Mouse (Mus musculus) ES-E14 (cell line): Measurements from ENCODE around the gene Tmem106c. TPM values are rescaled to one million over a fixed set of nuclear protein-coding genes. Genes with fewer than 3 reads are reported as not detected.

Source experiments
- DNase-seq: peaks from one replicate; pipeline ENCODE4 v3.0.0-alpha.2; 2013; ENCODE audit warnings: low read depth, low spot score
- H3K27ac ChIP-seq: 2 replicates; pipeline ENCODE4 v1.5.1; 2012; ENCODE audit warnings: low read depth, mild to moderate bottlenecking, low read length, moderate library complexity, mixed read lengths; ENCODE audit not compliant: poor library complexity, insufficient read depth, severe bottlenecking
- H3K36me3 ChIP-seq: 2 replicates; pipeline ENCODE4 v1.6.1; 2012; ENCODE audit warnings: mild to moderate bottlenecking, low read length, moderate library complexity, mixed read lengths; ENCODE audit not compliant: control insufficient read depth, poor library complexity, insufficient read depth, severe bottlenecking
- H3K4me1 ChIP-seq, 2 experiments: fragments of 150-350 bp in 1 of 2; sonication (generic) in 1 of 2; 2 replicates each; pipeline ENCODE4 v1.6.1; 2012; ENCODE audit warnings: low read length in 2 of 2, mild to moderate bottlenecking in 1 of 2, mixed read lengths in 1 of 2; ENCODE audit not compliant: control insufficient read depth in 2 of 2, insufficient read depth in 2 of 2, poor library complexity in 1 of 2
- H3K4me3 ChIP-seq, 2 experiments: fragments of 150-350 bp in 1 of 2; sonication (generic) in 1 of 2; 2 replicates each; pipeline ENCODE4 v1.5.1; 2012; ENCODE audit warnings: low read length in 2 of 2, low read depth in 1 of 2, mild to moderate bottlenecking in 1 of 2, mixed read lengths in 1 of 2; ENCODE audit not compliant: insufficient read depth in 1 of 2, poor library complexity in 1 of 2, severe bottlenecking in 1 of 2
- H3K9ac ChIP-seq: 2 replicates; pipeline ENCODE4 v1.6.1; 2012; ENCODE audit warnings: low read depth, mild to moderate bottlenecking, low read length, mixed read lengths; ENCODE audit not compliant: poor library complexity, insufficient read depth, severe bottlenecking
- H3K9me3 ChIP-seq: fragments of 150-350 bp; sonication (generic); 2 replicates; pipeline ENCODE4 v1.6.1; 2012; ENCODE audit warnings: low read depth, mild to moderate bottlenecking, low read length; ENCODE audit not compliant: control insufficient read depth, insufficient read depth
- CHD2 ChIP-seq: IDR thresholded peaks from 2 replicates; pipeline ENCODE4 v1.6.1; 2014; ENCODE audit warnings: mild to moderate bottlenecking, low read depth, low read length, inconsistent platforms
- HCFC1 ChIP-seq: IDR thresholded peaks from 2 replicates; pipeline ENCODE4 v1.6.1; 2012; ENCODE audit warnings: low read length, inconsistent platforms, borderline replicate concordance; ENCODE audit not compliant: insufficient read depth
- MAFK ChIP-seq: IDR thresholded peaks from 2 replicates; pipeline ENCODE4 v1.6.1; 2014; ENCODE audit warnings: mild to moderate bottlenecking, low read depth, low read length, inconsistent platforms; ENCODE audit not compliant: insufficient read depth
- ZC3H11A ChIP-seq: IDR thresholded peaks from 2 replicates; pipeline ENCODE4 v1.6.1; 2012; ENCODE audit warnings: low read depth, mild to moderate bottlenecking, inconsistent platforms, low read length, borderline replicate concordance
- ZNF384 ChIP-seq: IDR thresholded peaks from 2 replicates; pipeline ENCODE4 v1.6.1; 2012; ENCODE audit warnings: low read depth, low read length, inconsistent platforms
- in situ Hi-C, 2 experiments: fragments of 600-800 bp; cut with MboI; formaldehyde crosslinking; loops; one replicate each; pipeline ENCODE4 v1.15.1; 2025; ENCODE audit warnings: low sequenced_read_pairs in 2 of 2, inconsistent platforms in 1 of 2; ENCODE audit not compliant: unreplicated experiment in 2 of 2
- total RNA-seq: library from RNA; depleted of rRNA; stranded (reverse); fragments of 300-350 nt; gene quantifications from 2 replicates; pipeline ENCODE4 v1.2.3, GENCODE M21; 2012

Tmem106c gene
- total RNA-seq, 1 experiment = 20.2 TPM

- Histone ChIP-seq H3K27ac (no peak overlapping the region), H3K4me3 (0 out of 4 replicates have a peak overlapping the region, but pooled peaks of 1 of the 2 experiments have one; percentile 30), H3K4me1 (peaks cover 2 to 3% of the 10 kb centered on the region in 2 experiments; a peak in 1 of 4 replicates), H3K9me3 (no peaks in the 10 kb centered on the region), H3K36me3 (no peaks in the 10 kb centered on the region), H3K9ac (no peak overlapping the region)
- in situ Hi-C loops = no loop called here
- no peak for DNase-seq
- TF ChIP-seq ZC3H11A (no peak), CHD2 (no peak), ZNF384 (no peak), HCFC1 (no peak), MAFK (no peak)
Observed at GRCm38 (mm10) chr15:97932441-97932840, 31.6 kb upstream of the Tmem106c start.

GRCm38 (mm10) chr15:97938580-97938979 is 25.4 kb upstream of the Tmem106c start:
- DNase-seq = no peak
- no peak overlapping the region for H3K9ac ChIP-seq
- no peaks in the 10 kb centered on the region for H3K36me3 ChIP-seq
- H3K4me1 ChIP-seq = no peaks in the 10 kb centered on the region
- TF ChIP-seq ZNF384 (no peak), HCFC1 (no peak), ZC3H11A (no peak), CHD2 (no peak), MAFK (no peak)
- no peak overlapping the region for H3K4me3 ChIP-seq
- in situ Hi-C loops = no loop called here
- no peaks in the 10 kb centered on the region for H3K9me3 ChIP-seq
- no peak overlapping the region for H3K27ac ChIP-seq

- TF ChIP-seq HCFC1 (no peak), MAFK (no peak), ZNF384 (no peak), ZC3H11A (no peak), CHD2 (no peak)
- in situ Hi-C loops = no loop called here
- DNase-seq = no peak
- Histone ChIP-seq H3K27ac (no peak overlapping the region), H3K4me3 (no peak overlapping the region), H3K4me1 (no peaks in the 10 kb centered on the region), H3K36me3 (no peaks in the 10 kb centered on the region), H3K9ac (no peak overlapping the region), H3K9me3 (no peaks in the 10 kb centered on the region)
Observed at GRCm38 (mm10) chr15:97940088-97940487, 23.9 kb upstream of the Tmem106c start.

DNA sequence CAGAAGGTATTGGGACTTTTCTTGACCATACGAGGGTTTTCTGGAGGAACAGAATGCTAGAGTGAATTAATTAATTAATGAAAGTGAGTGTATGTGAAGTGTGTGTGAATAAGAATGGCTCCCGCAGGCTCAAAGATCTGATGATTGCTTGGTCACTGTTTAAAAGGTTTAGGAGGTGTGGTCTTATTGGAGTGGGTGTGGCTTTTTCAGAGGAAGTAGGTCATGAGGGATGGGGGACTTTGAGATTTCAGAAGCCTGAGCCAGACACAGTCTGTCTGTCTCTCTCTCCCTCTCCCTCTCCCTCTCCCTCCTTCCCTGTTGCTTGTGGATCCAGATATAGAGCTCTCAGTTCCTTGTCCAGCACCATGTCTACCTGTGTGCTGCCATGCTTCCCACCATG is 22.7 kb upstream of the Tmem106c start:
- in situ Hi-C loops = no loop called here
- Histone ChIP-seq H3K4me1 (no peaks in the 10 kb centered on the region), H3K36me3 (no peaks in the 10 kb centered on the region), H3K4me3 (no peak overlapping the region), H3K9ac (no peak overlapping the region), H3K9me3 (no peaks in the 10 kb centered on the region), H3K27ac (no peak overlapping the region)
- TF ChIP-seq MAFK (no peak), CHD2 (no peak), ZC3H11A (no peak), HCFC1 (no peak), ZNF384 (no peak)
- DNase-seq = no peak

DNA sequence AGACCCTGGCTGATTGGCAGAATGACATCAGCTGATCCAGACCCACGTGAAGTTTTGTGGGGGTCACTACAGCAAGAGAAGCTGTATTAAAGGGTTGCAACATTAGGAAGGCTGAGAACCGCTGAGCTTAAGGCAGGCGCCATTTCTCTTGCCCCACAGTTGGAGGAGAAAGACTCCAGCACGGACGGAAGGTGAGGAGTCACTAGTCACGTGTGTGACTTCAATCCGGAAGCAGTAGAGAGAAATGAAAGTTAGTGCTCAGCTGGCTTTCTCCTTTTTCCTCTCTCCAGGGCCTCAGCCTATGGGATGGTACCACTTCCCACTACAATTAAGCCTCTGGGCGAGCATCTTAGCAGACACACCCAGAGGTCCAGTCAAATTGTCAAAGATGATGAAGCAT is 21.5 kb upstream of the Tmem106c start:
- no peak overlapping the region for H3K27ac ChIP-seq
- no peak overlapping the region for H3K4me3 ChIP-seq
- DNase-seq = no peak
- no peaks in the 10 kb centered on the region for H3K9me3 ChIP-seq
- TF ChIP-seq CHD2 (no peak), ZC3H11A (no peak), MAFK (no peak), ZNF384 (no peak), HCFC1 (no peak)
- H3K9ac ChIP-seq = no peak overlapping the region
- H3K4me1 ChIP-seq = no peaks in the 10 kb centered on the region
- in situ Hi-C loops = no loop called here
- H3K36me3 ChIP-seq = no peaks in the 10 kb centered on the region
